In the genomic region with DNA sequence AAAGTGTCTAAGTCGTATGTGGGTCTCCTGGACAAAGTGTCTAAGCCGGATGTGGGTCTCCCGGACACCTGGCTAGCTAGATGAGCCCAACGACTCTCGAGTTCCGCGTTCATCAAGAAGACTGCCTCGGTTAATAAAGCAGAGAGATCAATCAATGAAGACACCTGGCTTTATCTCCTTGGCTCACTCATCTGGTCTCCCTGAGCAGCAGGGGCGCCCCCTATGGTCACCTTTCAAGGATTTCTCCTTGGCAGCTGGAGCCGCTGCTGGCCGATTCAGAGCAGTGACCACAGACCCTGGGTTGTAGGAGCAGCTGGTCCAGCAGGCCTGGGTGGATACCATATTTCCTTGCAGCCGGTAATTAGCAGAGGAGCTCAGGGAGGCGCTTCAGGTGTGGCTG, we compare ENCODE assay signal across 9 mouse cellular contexts. TPM values are rescaled to one million over a fixed set of nuclear protein-coding genes. Genes with fewer than 3 reads are reported as not detected.
A peak's percentile ranks its signal among the peaks of the same experiment; 100 is the strongest.
DNase-seq lines count a peak whose midpoint lies in the region; ATAC-seq lines count a peak whose summit lies in the region.
"Had no signal": no experiment of that assay in that cellular context is flagged by ENCODE, and none has a peak within 500 bp of the region (broad histone marks: within the 10 kb centered on the region; RNA-seq: fewer than 3 reads in every experiment).

No protein-coding gene starts in this region.

- no peaks in the 10 kb centered on the region for H3K36me3 ChIP-seq in heart, embryonic 10.5 days
- H3K36me3 ChIP-seq in hindbrain, embryonic 12.5 days: no peaks in the 10 kb centered on the region
- H3K36me3 ChIP-seq in midbrain, embryonic 11.5 days (ENCODE audit: control insufficient read depth, insufficient read depth, low read length): no peaks in the 10 kb centered on the region
- H3K36me3 ChIP-seq: G1E had no signal

- 0 out of 2 replicates have a peak overlapping the region, but pooled peaks have one; percentile 38 for H3K27ac ChIP-seq in heart, embryonic 10.5 days
- no peak overlapping the region for H3K27ac ChIP-seq in hindbrain, embryonic 12.5 days
- H3K27ac ChIP-seq in midbrain, embryonic 11.5 days (ENCODE audit: low read depth, low read length): no peak overlapping the region

- no peak overlapping the region for H3K9ac ChIP-seq in hindbrain, embryonic 12.5 days
- H3K9ac ChIP-seq in midbrain, embryonic 11.5 days (ENCODE audit: low read length): no peak overlapping the region

- ATAC-seq in hindbrain, embryonic 12.5 days (ENCODE audit: low FRiP score): no peak
- ATAC-seq in midbrain, embryonic 11.5 days (ENCODE audit: low FRiP score): no peak

- H3K4me2 ChIP-seq in hindbrain, embryonic 12.5 days (replicated peaks): peak overlapping the region; percentile 100; the same call in 1 of the 2 replicates
- H3K4me2 ChIP-seq in midbrain, embryonic 11.5 days: no peak overlapping the region

- H3K27me3 ChIP-seq in heart, embryonic 10.5 days (ENCODE audit: insufficient read depth, poor library complexity, severe bottlenecking): peaks cover 93% of the 10 kb centered on the region
- peaks cover 72% of the 10 kb centered on the region for H3K27me3 ChIP-seq in hindbrain, embryonic 12.5 days
- H3K27me3 ChIP-seq in midbrain, embryonic 11.5 days (ENCODE audit: control insufficient read depth, insufficient read depth, low read length): peaks cover 31% of the 10 kb centered on the region

- DNase-seq in heart, embryonic 10.5 days (ENCODE audit: low spot score): no peak
- no peak for DNase-seq in heart, postnatal 4 days
- peak; percentile 35 for DNase-seq in brain, adult 2 months (ENCODE audit: low read depth, low spot score)
- peak; percentile 91 for DNase-seq in midbrain, embryonic 11.5 days (ENCODE audit: low spot score, missing footprints)
- DNase-seq in ovary, postnatal 36 days (ENCODE audit: low spot score): no peak
- no peak for DNase-seq in gastrocnemius, postnatal 10 days
- no peak for DNase-seq in left cerebral cortex, adult 8-10 months (ENCODE audit: low spot score in 2 of 2)

- 28% methylated on average over 13 of the region's 13 CpGs for WGBS in heart, embryonic 10.5 days
- 19% methylated on average over 13 of the region's 13 CpGs for WGBS in hindbrain, embryonic 12.5 days
- WGBS in midbrain, embryonic 11.5 days: 25% methylated on average over 13 of the region's 13 CpGs

- H3K4me1 ChIP-seq in heart, embryonic 10.5 days: peaks cover 28% of the 10 kb centered on the region
- peaks cover 13% of the 10 kb centered on the region for H3K4me1 ChIP-seq in hindbrain, embryonic 12.5 days
- peaks cover 8% of the 10 kb centered on the region for H3K4me1 ChIP-seq in midbrain, embryonic 11.5 days (ENCODE audit: control insufficient read depth, insufficient read depth, low read length)

- no peaks in the 10 kb centered on the region for H3K9me3 ChIP-seq in heart, embryonic 10.5 days
- H3K9me3 ChIP-seq in hindbrain, embryonic 12.5 days (replicated peaks): no peaks in the 10 kb centered on the region
- H3K9me3 ChIP-seq in midbrain, embryonic 11.5 days (ENCODE audit: control insufficient read depth, low read length): no peaks in the 10 kb centered on the region
- H3K9me3 ChIP-seq: G1E had no signal

- H3K4me3 ChIP-seq in heart, embryonic 10.5 days: peak overlapping the region; percentile 83
- no peak overlapping the region for H3K4me3 ChIP-seq in hindbrain, embryonic 12.5 days
- H3K4me3 ChIP-seq in midbrain, embryonic 11.5 days (ENCODE audit: low read depth, low read length): no peak overlapping the region

RNA-seq across cellular contexts. Expression of a gene that starts 7.8 kb away (rescaled TPM):
- 0.15 and 0.26 TPM in 2 replicates for polyA plus RNA-seq in heart, embryonic 10.5 days (2016; fragmentation: Nextera tagmentation; extraction: Ambion mirVana)
- total RNA-seq in heart, postnatal 4 days (2021): under 1 TPM; 0.23 to 0.31 TPM
- polyA plus RNA-seq in hindbrain, embryonic 12.5 days (2016; fragmentation: Nextera tagmentation; extraction: Ambion mirVana): 0.36 and 0.66 TPM in 2 replicates
- polyA plus RNA-seq in midbrain, embryonic 11.5 days (2014; fragmentation: Nextera tagmentation; extraction: Ambion mirVana): 0.14 and 0.15 TPM in 2 replicates
- under 1 TPM in 1 of 2 experiments, not detected in 1; 0.14 TPM for total RNA-seq in gastrocnemius, postnatal 10 days (2021)
- total RNA-seq in left cerebral cortex, adult 8-10 months (2022): under 1 TPM in 3 of 4 experiments, not detected in 1; 0.53 to 0.91 (median 0.57) TPM
- total RNA-seq: G1E had no signal
- polyA plus RNA-seq: G1E had no signal

RNA-seq across cellular contexts. Expression of a gene that starts 23.0 kb away (rescaled TPM):
- 10.2 and 14.7 TPM in 2 replicates for polyA plus RNA-seq in heart, embryonic 10.5 days (2016; fragmentation: Nextera tagmentation; extraction: Ambion mirVana)
- total RNA-seq in heart, postnatal 4 days (2021): 1 to 10 TPM; 1.3 to 2.0 TPM
- polyA plus RNA-seq in hindbrain, embryonic 12.5 days (2016; fragmentation: Nextera tagmentation; extraction: Ambion mirVana): 0.92 and 4.1 TPM in 2 replicates
- 0.27 and 1.5 TPM in 2 replicates for polyA plus RNA-seq in midbrain, embryonic 11.5 days (2014; fragmentation: Nextera tagmentation; extraction: Ambion mirVana)
- 1 to 10 TPM; 3.1 to 3.6 TPM for total RNA-seq in gastrocnemius, postnatal 10 days (2021)
- 10 to 100 TPM in 3 of 4 experiments, 1 to 10 TPM in 1; 3.1 to 14.2 (median 11.4) TPM for total RNA-seq in left cerebral cortex, adult 8-10 months (2022)
- total RNA-seq: G1E had no signal
- polyA plus RNA-seq: G1E had no signal

RNA-seq across cellular contexts. Expression of a gene that starts 33.2 kb away (rescaled TPM):
- 0.16 and 0.39 TPM in 2 replicates for polyA plus RNA-seq in heart, embryonic 10.5 days (2016; fragmentation: Nextera tagmentation; extraction: Ambion mirVana)
- under 1 TPM; 0.52 to 0.74 TPM for total RNA-seq in heart, postnatal 4 days (2021)
- polyA plus RNA-seq in hindbrain, embryonic 12.5 days (2016; fragmentation: Nextera tagmentation; extraction: Ambion mirVana): 1.0 TPM in 2 replicates
- polyA plus RNA-seq in midbrain, embryonic 11.5 days (2014; fragmentation: Nextera tagmentation; extraction: Ambion mirVana): 0.12 and 0.57 TPM in 2 replicates
- total RNA-seq in gastrocnemius, postnatal 10 days (2021): under 1 TPM; 0.45 to 0.54 TPM
- 1 to 10 TPM in 1 of 4 experiments, under 1 TPM in 3; 0.18 to 1.2 (median 0.63) TPM for total RNA-seq in left cerebral cortex, adult 8-10 months (2022)
- polyA plus RNA-seq: G1E had no signal

RNA-seq across cellular contexts. Expression of a gene that starts 33.4 kb away (rescaled TPM):
- polyA plus RNA-seq in heart, embryonic 10.5 days (2016; fragmentation: Nextera tagmentation; extraction: Ambion mirVana): 41.0 and 41.3 TPM in 2 replicates
- total RNA-seq in heart, postnatal 4 days (2021): 10 to 100 TPM; 24.5 to 26.0 TPM
- polyA plus RNA-seq in hindbrain, embryonic 12.5 days (2016; fragmentation: Nextera tagmentation; extraction: Ambion mirVana): 67.1 and 72.6 TPM in 2 replicates
- polyA plus RNA-seq in midbrain, embryonic 11.5 days (2014; fragmentation: Nextera tagmentation; extraction: Ambion mirVana): 18.7 and 21.1 TPM in 2 replicates
- total RNA-seq in gastrocnemius, postnatal 10 days (2021): 10 to 100 TPM; 21.4 to 24.8 TPM
- 10 to 100 TPM; 47.2 to 56.8 (median 52.7) TPM for total RNA-seq in left cerebral cortex, adult 8-10 months (2022)

Comparison
In these comparisons a context has a peak if more than half of its experiments do, and no peak if none do; other contexts are left out.
1. DNase-seq: peak in brain, adult 2 months (single experiment) and midbrain, embryonic 11.5 days (single experiment); none in heart, embryonic 10.5 days (single experiment), heart, postnatal 4 days (single experiment), ovary, postnatal 36 days (single experiment), gastrocnemius, postnatal 10 days (single experiment) and left cerebral cortex, adult 8-10 months (0 of 2).